Mouse (Mus musculus) adrenal gland, adult 2 months (tissue): ENCODE data around the gene Trim28. TPM values are rescaled to one million over a fixed set of nuclear protein-coding genes. Genes with fewer than 3 reads are reported as not detected.

Source experiments
- DNase-seq: peaks from one replicate; pipeline ENCODE4 v3.0.0; 2021
- polyA plus RNA-seq: library from polyadenylated mRNA; depleted of rRNA; stranded (reverse); fragments of >200 nt; gene quantifications from 2 replicates; pipeline ENCODE4 v1.2.3, GENCODE M21; 2012
- total RNA-seq, 2 experiments: library from RNA; stranded (reverse); gene quantifications; 2 replicates each; pipeline ENCODE4 v1.2.3; 2021

Trim28 gene
- total and polyA plus RNA-seq, 3 experiments: 212 to 261 (median 228) TPM

GRCm38 (mm10) chr7:13033451-13034147 is 34.7 kb downstream of the Trim28 start:
- no peak for DNase-seq

- peak; percentile 98 for DNase-seq
Measured at GRCm38 (mm10) chr7:13034148-13034977, 35.4 kb downstream of the Trim28 start, which contains the start of gene Chmp2a. TSS of gene Chmp2a (minus strand) at chr7:13034807.

- DNase-seq: no peak
Measured at GRCm38 (mm10) chr7:13035211-13035855, 36.4 kb downstream of the Trim28 start.

DNA sequence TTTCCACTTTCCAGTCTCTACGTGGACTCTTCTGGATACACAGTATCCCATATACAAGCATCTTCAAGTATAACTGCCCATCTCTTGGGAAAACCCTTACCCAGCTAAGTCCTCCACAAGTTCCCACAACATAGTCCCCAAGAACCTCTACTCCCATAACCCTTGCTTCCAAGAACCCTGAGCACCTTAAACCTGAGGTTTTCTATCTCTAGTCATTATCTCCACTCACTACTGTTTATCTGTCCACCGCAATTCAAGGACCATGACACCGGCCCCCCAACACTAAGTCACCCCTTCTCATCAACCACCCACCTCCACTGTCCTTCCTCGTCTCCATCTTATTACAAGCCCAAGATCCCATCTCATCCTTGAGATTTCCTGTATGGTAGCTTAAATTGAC is 37.9 kb downstream of the Trim28 start:
- no peak for DNase-seq

- no peak for DNase-seq
Measured at GRCm38 (mm10) chr7:13037366-13037765, 38.5 kb downstream of the Trim28 start.

- DNase-seq: peak; percentile 99
Measured at GRCm38 (mm10) chr7:13037901-13038555, 39.1 kb downstream of the Trim28 start, which contains the start of gene Ube2m. TSS of gene Ube2m (minus strand) at chr7:13038275.

DNA sequence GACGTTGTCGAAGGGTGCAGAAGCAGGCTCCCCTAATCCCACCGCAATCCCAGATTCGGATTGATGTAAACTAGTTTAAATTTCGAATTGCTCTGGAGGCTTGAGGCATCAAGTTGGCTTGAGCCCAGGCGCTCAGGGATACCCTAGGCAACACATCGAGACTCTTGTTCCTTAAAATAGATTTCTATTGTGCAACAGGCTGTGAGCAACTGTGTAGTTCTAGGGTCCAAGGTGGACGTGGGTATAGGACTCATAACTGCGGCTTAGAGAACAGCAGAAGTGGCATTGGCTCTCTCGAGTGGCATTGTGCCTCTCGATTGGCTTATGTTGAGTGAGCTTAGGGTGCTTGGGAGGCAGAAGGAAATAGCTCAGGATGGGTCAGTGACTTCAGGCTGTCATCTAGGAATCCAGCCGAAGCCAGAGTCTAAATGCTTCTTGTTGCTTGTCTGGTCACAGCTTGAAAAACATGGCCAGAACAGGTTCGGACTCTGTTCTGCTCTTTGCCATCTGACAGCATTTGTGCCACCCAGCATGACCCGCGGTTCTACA is 39.8 kb downstream of the Trim28 start:
- no peak for DNase-seq

DNA sequence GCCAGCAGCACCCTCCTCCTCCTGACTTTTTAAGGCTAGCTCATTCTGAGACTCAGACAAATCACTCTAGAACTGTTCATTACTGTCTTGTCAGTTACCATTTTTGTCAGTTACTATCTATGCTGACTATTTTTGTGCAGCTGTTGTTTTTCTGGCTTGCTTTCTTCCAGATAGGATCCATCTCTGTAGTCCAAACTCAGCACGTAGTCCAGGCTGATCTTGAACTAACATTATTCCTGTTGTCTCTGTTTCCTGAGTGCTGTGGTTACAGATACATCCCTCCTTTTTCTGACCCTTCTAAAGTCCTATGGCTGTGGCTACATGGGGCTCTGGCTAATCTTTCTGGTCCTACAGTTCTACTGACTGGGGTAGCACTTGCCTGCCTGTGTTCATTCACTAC is 40.3 kb downstream of the Trim28 start:
- no peak for DNase-seq

GRCm38 (mm10) chr7:13041256-13041655 is 42.3 kb downstream of the Trim28 start:
- no peak for DNase-seq

DNA sequence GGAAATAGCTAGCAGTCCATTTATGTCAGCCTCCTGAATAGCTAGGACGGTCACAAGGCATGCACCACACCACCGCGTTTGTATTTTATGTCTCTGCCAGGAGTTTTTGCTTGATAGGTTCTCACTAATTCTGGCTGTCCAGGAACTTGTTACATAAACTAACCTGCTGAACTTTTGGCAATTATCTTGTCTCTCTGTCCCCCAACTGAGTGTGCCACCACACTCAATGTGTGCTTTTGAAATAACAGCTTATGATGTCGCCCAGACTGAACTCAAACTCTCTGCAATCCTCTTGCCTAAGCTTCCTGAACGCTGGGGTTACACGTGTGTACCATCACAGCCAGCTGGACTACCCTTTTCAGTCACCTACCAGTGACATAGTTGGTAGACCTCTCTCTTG is 43.6 kb downstream of the Trim28 start:
- DNase-seq: no peak

DNA sequence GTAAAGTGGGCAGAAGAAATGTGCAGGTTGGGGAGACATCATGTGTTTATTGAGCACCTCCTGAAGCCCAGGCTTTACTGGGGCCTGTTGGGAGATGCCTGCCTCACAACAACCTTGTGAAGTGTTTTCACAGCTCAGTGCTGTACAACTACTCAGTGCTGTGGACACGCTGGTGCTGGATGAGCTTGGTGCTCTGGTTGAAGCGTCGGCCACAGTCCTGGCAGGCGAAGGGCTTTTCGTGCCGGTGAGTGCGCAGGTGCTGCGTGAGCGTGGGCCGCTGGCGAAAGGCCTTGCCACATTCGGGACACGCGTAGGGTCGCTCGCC is 44.2 kb downstream of the Trim28 start:
- DNase-seq: no peak

GRCm38 (mm10) chr7:13043445-13044253 is 44.7 kb downstream of the Trim28 start:
- DNase-seq: peak; percentile 62

GRCm38 (mm10) chr7:13044254-13044625 is 45.3 kb downstream of the Trim28 start:
- DNase-seq: no peak

DNA sequence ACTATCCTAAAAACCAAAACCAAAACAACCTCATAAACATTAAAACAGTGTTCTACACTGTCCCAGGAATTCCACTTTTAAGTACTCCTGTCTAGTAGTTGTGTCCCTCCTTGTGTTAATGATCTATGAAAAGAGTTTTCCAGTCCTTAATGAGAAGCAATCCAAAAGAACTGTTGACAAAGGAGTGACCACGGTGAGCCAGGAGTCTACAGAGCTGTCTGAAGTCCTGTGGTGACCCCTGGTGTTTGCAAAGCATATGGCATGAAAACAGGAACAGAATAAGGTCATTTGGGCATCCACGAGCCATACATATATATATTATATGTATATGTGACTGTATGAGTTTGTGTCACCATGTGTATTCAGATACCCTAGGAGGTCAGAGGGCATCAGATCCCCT is 47.2 kb downstream of the Trim28 start:
- DNase-seq: peak; percentile 75

GRCm38 (mm10) chr7:13053001-13053400 is 54.1 kb downstream of the Trim28 start:
- DNase-seq: no peak

DNA sequence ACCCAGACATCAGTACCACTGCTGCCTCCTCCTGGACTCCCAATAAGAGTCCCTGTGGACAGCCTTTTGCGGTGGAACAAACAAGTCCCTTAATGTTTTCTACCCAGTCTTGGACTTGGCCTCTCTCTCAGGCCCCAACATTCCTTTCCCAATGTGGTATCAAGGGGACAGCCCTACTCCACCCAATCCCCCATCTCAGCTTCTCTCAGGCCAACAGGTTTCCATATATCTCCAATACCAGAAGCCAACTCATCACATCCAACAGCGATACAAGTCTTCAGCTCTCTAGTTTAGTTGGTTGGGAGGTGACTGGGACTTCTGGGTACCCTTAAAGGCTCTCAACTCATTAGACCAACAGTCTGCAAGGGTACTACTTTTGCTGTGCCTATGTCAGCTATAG is 54.6 kb downstream of the Trim28 start:
- DNase-seq: no peak

DNA sequence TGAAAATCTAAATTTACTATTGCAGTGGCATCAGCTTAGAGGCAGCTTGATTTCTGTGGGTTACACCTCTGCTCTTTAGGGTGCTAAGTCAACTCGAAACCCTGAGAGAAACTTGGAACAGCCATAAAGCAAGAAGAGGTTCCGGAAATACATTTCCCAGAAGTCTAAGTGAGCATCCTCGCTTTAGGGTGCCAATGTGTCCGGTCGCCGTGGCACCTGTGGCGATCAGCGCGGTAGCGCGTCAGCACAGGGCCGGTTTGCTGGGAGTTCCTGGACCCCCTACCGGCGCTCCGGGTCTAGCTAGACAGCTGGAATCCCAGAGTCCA is 55.0 kb downstream of the Trim28 start:
- DNase-seq: no peak

- DNase-seq: peak; percentile 94
Measured at GRCm38 (mm10) chr7:13054287-13055010, 55.5 kb downstream of the Trim28 start, which contains the start of gene Mzf1. TSS of gene Mzf1 (minus strand) at chr7:13054764.

GRCm38 (mm10) chr7:13056913-13057700 is 58.2 kb downstream of the Trim28 start:
- DNase-seq: no peak

DNA sequence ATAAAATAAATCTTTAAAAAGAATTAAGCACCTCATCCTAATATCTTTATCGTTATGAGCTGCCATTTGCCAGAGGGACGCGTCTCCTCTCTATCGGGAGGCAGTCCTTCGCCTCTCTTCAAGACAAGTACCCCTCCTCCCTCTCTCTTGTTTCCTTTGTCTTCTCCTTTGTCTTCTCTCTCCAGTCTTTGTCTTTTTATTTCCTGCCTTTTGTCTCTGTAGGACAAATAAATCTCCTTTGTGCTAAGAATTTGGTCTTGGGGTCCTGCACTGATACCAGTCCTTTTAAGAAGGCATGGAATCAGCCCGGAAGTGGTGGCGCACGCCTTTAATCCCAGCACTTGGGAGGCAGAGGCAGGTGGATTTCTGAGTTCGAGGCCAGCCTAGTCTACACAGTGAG is 60.6 kb downstream of the Trim28 start:
- no peak for DNase-seq
